In genomic region chr1:58215956-58216532, GRCm38 (mm10) we compare ENCODE assay signal across 15 mouse cellular contexts. TPM values are rescaled to one million over a fixed set of nuclear protein-coding genes. Genes with fewer than 3 reads are reported as not detected.
"Had no signal": no experiment of that assay in that cellular context is flagged by ENCODE, and none has a peak within 500 bp of the region (broad histone marks: within the 10 kb centered on the region; RNA-seq: fewer than 3 reads in every experiment).

No protein-coding gene starts in this region.

- H3K27ac ChIP-seq: kidney, postnatal 0 days; liver, embryonic 13.5 days; midbrain, embryonic 13.5 days; neural tube, embryonic 12.5 days had no signal

- H3K9me3 ChIP-seq: liver, embryonic 13.5 days; midbrain, embryonic 13.5 days; neural tube, embryonic 12.5 days had no signal

- H3K4me3 ChIP-seq: liver, embryonic 13.5 days; midbrain, embryonic 13.5 days; neural tube, embryonic 12.5 days had no signal

- H3K9ac ChIP-seq: liver, embryonic 13.5 days; liver, postnatal 0 days; midbrain, embryonic 13.5 days; neural tube, embryonic 12.5 days had no signal

- ATAC-seq: liver, postnatal 0 days; midbrain, embryonic 13.5 days had no signal

- H3K36me3 ChIP-seq: liver, embryonic 13.5 days; midbrain, embryonic 13.5 days; neural tube, embryonic 12.5 days had no signal

- DNase-seq: kidney, adult 11 months; kidney, adult 9 months; kidney, postnatal 36 days; left cerebral cortex, postnatal 4 days; liver; liver, embryonic 13.5 days; liver, postnatal 0 days; lung, postnatal 36 days; thymus, postnatal 36 days had no signal

- H3K4me2 ChIP-seq: liver, embryonic 13.5 days; midbrain, embryonic 13.5 days; neural tube, embryonic 12.5 days had no signal

- H3K27me3 ChIP-seq: liver, embryonic 13.5 days; midbrain, embryonic 13.5 days; neural tube, embryonic 12.5 days had no signal

- H3K4me1 ChIP-seq: liver, embryonic 13.5 days; neural tube, embryonic 12.5 days had no signal

RNA-seq across cellular contexts. Expression of gene Aox4, which starts 5.8 kb away (rescaled TPM):
- total RNA-seq: megakaryocyte progenitor cell, adult 5-6 weeks; monocyte, adult 5-6 weeks; neutrophil, adult 5-6 weeks had no signal
- polyA plus RNA-seq: liver, postnatal 0 days had no signal
